Mouse (Mus musculus) activated CD4-positive, CD25-positive, alpha-beta regulatory T cell, adult 4 months (primary cell): ENCODE data around the gene Nsmce1. TPM values are rescaled to one million over a fixed set of nuclear protein-coding genes. Genes with fewer than 3 reads are reported as not detected.

Source experiments
- ATAC-seq: one replicate; pipeline ENCODE4 v1.8.0; 2017
- polyA plus RNA-seq, 2 experiments: library from polyadenylated mRNA; unstranded; fragments of 100-300 nt; shearing (Covaris generic); gene quantifications; one replicate each; pipeline ENCODE4 v1.2.1; 2017

Nsmce1 gene
- 100 to 1,000 TPM; 115 to 134 TPM for polyA plus RNA-seq

GRCm38 (mm10) chr7:125490947-125491735 is at the start of gene Nsmce1:
TSS of gene Nsmce1 (minus strand) at chr7:125491596.
- ATAC-seq, result peak; percentile 76

- ATAC-seq, result no peak
Measured at GRCm38 (mm10) chr7:125541026-125541425, 49.6 kb upstream of the Nsmce1 start.

- ATAC-seq, result no peak
Measured at GRCm38 (mm10) chr7:125539351-125539750, 48.0 kb upstream of the Nsmce1 start.

- ATAC-seq, result no peak
Measured at GRCm38 (mm10) chr7:125527901-125528580, 36.6 kb upstream of the Nsmce1 start.

GRCm38 (mm10) chr7:125527186-125527585 is 35.8 kb upstream of the Nsmce1 start:
- ATAC-seq, result no peak

- ATAC-seq, result no peak
Measured at GRCm38 (mm10) chr7:125523051-125523450, 31.7 kb upstream of the Nsmce1 start.

- no peak for ATAC-seq
Measured at GRCm38 (mm10) chr7:125519715-125520114, 28.3 kb upstream of the Nsmce1 start.

- ATAC-seq, result no peak
Measured at GRCm38 (mm10) chr7:125517470-125517869, 26.1 kb upstream of the Nsmce1 start.

GRCm38 (mm10) chr7:125516723-125517122 is 25.3 kb upstream of the Nsmce1 start:
- no peak for ATAC-seq

GRCm38 (mm10) chr7:125515081-125515853 is 23.9 kb upstream of the Nsmce1 start:
- ATAC-seq, result no peak

GRCm38 (mm10) chr7:125511852-125512251 is 20.5 kb upstream of the Nsmce1 start:
- peak; percentile 34 for ATAC-seq

GRCm38 (mm10) chr7:125511432-125511831 is 20.0 kb upstream of the Nsmce1 start:
- ATAC-seq, result peak; percentile 56

GRCm38 (mm10) chr7:125507279-125507678 is 15.9 kb upstream of the Nsmce1 start:
- ATAC-seq, result peak; percentile 13

GRCm38 (mm10) chr7:125505568-125505967 is 14.2 kb upstream of the Nsmce1 start:
- ATAC-seq, result no peak

- no peak for ATAC-seq
Measured at GRCm38 (mm10) chr7:125504618-125505017, 13.2 kb upstream of the Nsmce1 start.

- no peak for ATAC-seq
Measured at GRCm38 (mm10) chr7:125503374-125504092, 12.1 kb upstream of the Nsmce1 start.

GRCm38 (mm10) chr7:125500879-125501278 is 9.5 kb upstream of the Nsmce1 start:
- no peak for ATAC-seq

- ATAC-seq, result no peak
Measured at GRCm38 (mm10) chr7:125499927-125500868, 8.8 kb upstream of the Nsmce1 start.

- ATAC-seq, result no peak
Measured at GRCm38 (mm10) chr7:125495864-125496440, 4.6 kb upstream of the Nsmce1 start.

- no peak for ATAC-seq
Measured at GRCm38 (mm10) chr7:125492551-125492950, 1.2 kb upstream of the Nsmce1 start.

- no peak for ATAC-seq
Measured at GRCm38 (mm10) chr7:125491760-125492159, 364 bp upstream of the Nsmce1 start.
